ENCODE assay signal across 9 mouse cellular contexts in genomic region chr2:157074186-157074724, GRCm38 (mm10). TPM values are rescaled to one million over a fixed set of nuclear protein-coding genes. Genes with fewer than 3 reads are reported as not detected.
DNase-seq lines count a peak whose midpoint lies in the region; ATAC-seq lines count a peak whose summit lies in the region.
"Had no signal": no experiment of that assay in that cellular context is flagged by ENCODE, and none has a peak within 500 bp of the region (broad histone marks: within the 10 kb centered on the region; RNA-seq: fewer than 3 reads in every experiment).

No protein-coding gene starts in this region.

- ATAC-seq in midbrain, embryonic 11.5 days (ENCODE audit: low FRiP score) = no peak
- ATAC-seq in neural tube, embryonic 15.5 days (ENCODE audit: low FRiP score) = no peak

- H3K4me3 ChIP-seq in midbrain, embryonic 10.5 days = 0 out of 2 replicates have a peak overlapping the region, but pooled peaks have one; percentile 4
- no peak overlapping the region for H3K4me3 ChIP-seq in midbrain, embryonic 11.5 days (ENCODE audit: low read depth, low read length)
- H3K4me3 ChIP-seq in neural tube, embryonic 15.5 days (replicated peaks) = no peak overlapping the region
- H3K4me3 ChIP-seq: liver, embryonic 13.5 days had no signal

- 86% methylated on average over 9 of the region's 9 CpGs for WGBS in midbrain, embryonic 10.5 days
- WGBS in midbrain, embryonic 11.5 days = 86% methylated on average over 9 of the region's 9 CpGs
- 64% methylated on average over 9 of the region's 9 CpGs for WGBS in neural tube, embryonic 15.5 days

- H3K27me3 ChIP-seq in midbrain, embryonic 10.5 days (ENCODE audit: low read depth, poor library complexity, severe bottlenecking) = no peaks in the 10 kb centered on the region
- H3K27me3 ChIP-seq in midbrain, embryonic 11.5 days (ENCODE audit: control insufficient read depth, insufficient read depth, low read length) = no peaks in the 10 kb centered on the region
- no peaks in the 10 kb centered on the region for H3K27me3 ChIP-seq in neural tube, embryonic 15.5 days (replicated peaks)

- H3K36me3 ChIP-seq in midbrain, embryonic 10.5 days = peaks cover 67% of the 10 kb centered on the region
- peaks cover 2% of the 10 kb centered on the region; the same call in 1 of the 2 replicates for H3K36me3 ChIP-seq in midbrain, embryonic 11.5 days (ENCODE audit: control insufficient read depth, insufficient read depth, low read length)
- H3K36me3 ChIP-seq in neural tube, embryonic 15.5 days = peaks cover 11% of the 10 kb centered on the region
- H3K36me3 ChIP-seq: liver, embryonic 13.5 days had no signal

- no peak overlapping the region for H3K9ac ChIP-seq in midbrain, embryonic 11.5 days (ENCODE audit: low read length)
- no peak overlapping the region for H3K9ac ChIP-seq in neural tube, embryonic 15.5 days (replicated peaks)
- H3K9ac ChIP-seq: liver, embryonic 13.5 days had no signal

- peak; percentile 82 to 84 for DNase-seq in adrenal gland, adult (ENCODE audit: inconsistent age in 2 of 2, low spot score in 1 of 2)
- no peak for DNase-seq in adrenal gland, postnatal 4 days (ENCODE audit: low spot score in 2 of 2)
- no peak for DNase-seq in midbrain, embryonic 10.5 days (ENCODE audit: low spot score)
- DNase-seq in midbrain, embryonic 11.5 days (ENCODE audit: low spot score, missing footprints) = no peak
- DNase-seq in heart, postnatal 4 days = peak; percentile 51
- DNase-seq in testis, postnatal 10 days (ENCODE audit: low spot score) = no peak
- DNase-seq in ovary, postnatal 36 days (ENCODE audit: low spot score) = no peak
- DNase-seq: liver, embryonic 13.5 days had no signal

- H3K9me3 ChIP-seq in midbrain, embryonic 10.5 days (replicated peaks) = no peaks in the 10 kb centered on the region
- no peaks in the 10 kb centered on the region for H3K9me3 ChIP-seq in midbrain, embryonic 11.5 days (ENCODE audit: control insufficient read depth, low read length)
- H3K9me3 ChIP-seq in neural tube, embryonic 15.5 days (replicated peaks) = no peaks in the 10 kb centered on the region
- H3K9me3 ChIP-seq: liver, embryonic 13.5 days had no signal

- H3K27ac ChIP-seq in midbrain, embryonic 10.5 days (replicated peaks) = no peak overlapping the region
- no peak overlapping the region for H3K27ac ChIP-seq in midbrain, embryonic 11.5 days (ENCODE audit: low read depth, low read length)
- peak overlapping the region; percentile 51; the same call in 1 of the 2 replicates for H3K27ac ChIP-seq in neural tube, embryonic 15.5 days (replicated peaks)
- H3K27ac ChIP-seq: liver, embryonic 13.5 days had no signal

- H3K4me1 ChIP-seq in midbrain, embryonic 10.5 days = peaks cover 92% of the 10 kb centered on the region
- peaks cover 58% of the 10 kb centered on the region for H3K4me1 ChIP-seq in midbrain, embryonic 11.5 days (ENCODE audit: control insufficient read depth, insufficient read depth, low read length)
- peaks cover 88% of the 10 kb centered on the region for H3K4me1 ChIP-seq in neural tube, embryonic 15.5 days

- no peak overlapping the region for H3K4me2 ChIP-seq in midbrain, embryonic 11.5 days
- H3K4me2 ChIP-seq in neural tube, embryonic 15.5 days = peak overlapping the region; percentile 98
- H3K4me2 ChIP-seq: liver, embryonic 13.5 days had no signal

RNA-seq across cellular contexts. Expression of gene Soga1, which starts 4.8 kb away (rescaled TPM):
- total RNA-seq in adrenal gland, postnatal 4 days (2021) = 10 to 100 TPM; 46.3 to 47.0 TPM
- 3.6 and 3.7 TPM in 2 replicates for polyA plus RNA-seq in midbrain, embryonic 10.5 days (2016; fragmentation: Nextera tagmentation; extraction: Ambion mirVana)
- polyA plus RNA-seq in midbrain, embryonic 11.5 days (2014; fragmentation: Nextera tagmentation; extraction: Ambion mirVana) = 5.2 and 6.0 TPM in 2 replicates
- total RNA-seq in heart, postnatal 4 days (2021) = 10 to 100 TPM; 36.9 to 39.8 TPM
- 3.3 and 4.9 TPM in 2 replicates for polyA plus RNA-seq in neural tube, embryonic 15.5 days (2015; fragmentation: Nextera tagmentation; extraction: Ambion mirVana)

RNA-seq across cellular contexts. Expression of gene Tldc2, which starts 12.6 kb away (rescaled TPM):
- not detected for total RNA-seq in adrenal gland, postnatal 4 days (2021)
- polyA plus RNA-seq in midbrain, embryonic 10.5 days (2016; fragmentation: Nextera tagmentation; extraction: Ambion mirVana) = not detected in 2 replicates
- polyA plus RNA-seq in midbrain, embryonic 11.5 days (2014; fragmentation: Nextera tagmentation; extraction: Ambion mirVana) = not detected in 2 replicates
- total RNA-seq in heart, postnatal 4 days (2021) = not detected
- 0.43 TPM in 1 of 2 replicates, not detected in the other for polyA plus RNA-seq in neural tube, embryonic 15.5 days (2015; fragmentation: Nextera tagmentation; extraction: Ambion mirVana)
- polyA plus RNA-seq: liver, embryonic 13.5 days had no signal

Comparison
In these comparisons a context has a peak if more than half of its experiments do, and no peak if none do; other contexts are left out.
1. DNase-seq: peak in adrenal gland, adult (2 of 2) and heart, postnatal 4 days (single experiment); none in adrenal gland, postnatal 4 days (0 of 2), midbrain, embryonic 10.5 days (single experiment), midbrain, embryonic 11.5 days (single experiment), testis, postnatal 10 days (single experiment) and ovary, postnatal 36 days (single experiment).